Mouse (Mus musculus) hindbrain, embryonic 10.5 days (tissue): Measurements from ENCODE around the gene Ppm1l. TPM values are rescaled to one million over a fixed set of nuclear protein-coding genes. Genes with fewer than 3 reads are reported as not detected.

ENCODE experiments used
- DNase-seq: peaks from one replicate; pipeline ENCODE4 v3.0.0-alpha.2; 2017; ENCODE audit warnings: low spot score
- H3K27ac ChIP-seq: fragments of 300-500 bp; sonication (generic); 2 replicates; pipeline ENCODE4 v1.5.1; 2016; ENCODE audit warnings: mild to moderate bottlenecking, moderate library complexity
- H3K27me3 ChIP-seq: fragments of 300-500 bp; sonication (generic); 2 replicates; pipeline ENCODE4 v1.6.1; 2016; ENCODE audit warnings: mild to moderate bottlenecking; ENCODE audit not compliant: poor library complexity, insufficient read depth, severe bottlenecking
- H3K36me3 ChIP-seq: fragments of 300-500 bp; sonication (generic); 2 replicates; pipeline ENCODE4 v1.6.1; 2016; ENCODE audit warnings: mild to moderate bottlenecking, moderate library complexity
- H3K4me1 ChIP-seq: fragments of 300-500 bp; sonication (generic); replicated peaks from 2 replicates; pipeline ENCODE4 v1.6.1; 2016; ENCODE audit warnings: mild to moderate bottlenecking
- H3K4me3 ChIP-seq: fragments of 300-500 bp; sonication (generic); 2 replicates; pipeline ENCODE4 v1.5.1; 2016; ENCODE audit warnings: mild to moderate bottlenecking, moderate library complexity
- H3K9me3 ChIP-seq: fragments of 300-500 bp; sonication (generic); 2 replicates; pipeline ENCODE4 v1.6.1; 2016; ENCODE audit warnings: mild to moderate bottlenecking, moderate library complexity
- WGBS: fragments of 180-500 bp; shearing (Covaris S2); methylation state at CpG from one replicate; pipeline ENCODE4 v1.1.7; 2016; 5-methylcytosine and 5-hydroxymethylcytosine counted together
- polyA plus RNA-seq: library from polyadenylated mRNA; unstranded; fragments of >200 nt; fragmentation: Nextera tagmentation; extraction: Ambion mirVana; gene quantifications from 2 replicates; pipeline ENCODE4 v1.2.1, GENCODE M21; 2016

Gene Ppm1l
- polyA plus RNA-seq, 1 experiment from 2014 or later, result 17.3 TPM

DNA sequence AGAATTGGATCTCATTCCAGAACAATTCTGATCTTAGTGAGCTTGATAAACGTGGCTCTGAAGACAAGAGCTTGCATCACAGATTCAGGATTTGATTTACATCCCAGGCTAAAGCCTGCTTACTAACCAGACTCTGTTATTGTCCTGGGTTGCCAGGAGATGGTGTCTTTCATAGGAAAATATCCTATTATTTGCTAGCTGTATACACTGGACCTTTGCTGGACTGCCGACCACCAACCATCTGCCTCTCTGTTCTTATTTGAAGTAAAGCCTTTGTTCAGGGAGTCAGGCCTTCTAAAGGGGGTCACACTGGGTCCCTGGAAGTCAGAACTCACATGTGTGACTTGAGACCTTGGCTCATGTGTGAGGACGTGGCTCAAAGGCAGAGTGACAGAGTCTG, 111.6 kb downstream of the Ppm1l start:
- Histone ChIP-seq H3K36me3 (no peaks in the 10 kb centered on the region), H3K4me1 (peaks cover 34% of the 10 kb centered on the region), H3K4me3 (no peak overlapping the region), H3K27me3 (no peaks in the 10 kb centered on the region), H3K9me3 (no peaks in the 10 kb centered on the region), H3K27ac (0 out of 2 replicates have a peak overlapping the region, but pooled peaks have one; percentile 36)
- DNase-seq, result peak; percentile 38
- 28% methylated on average over 3 of the region's 3 CpGs for WGBS

DNA sequence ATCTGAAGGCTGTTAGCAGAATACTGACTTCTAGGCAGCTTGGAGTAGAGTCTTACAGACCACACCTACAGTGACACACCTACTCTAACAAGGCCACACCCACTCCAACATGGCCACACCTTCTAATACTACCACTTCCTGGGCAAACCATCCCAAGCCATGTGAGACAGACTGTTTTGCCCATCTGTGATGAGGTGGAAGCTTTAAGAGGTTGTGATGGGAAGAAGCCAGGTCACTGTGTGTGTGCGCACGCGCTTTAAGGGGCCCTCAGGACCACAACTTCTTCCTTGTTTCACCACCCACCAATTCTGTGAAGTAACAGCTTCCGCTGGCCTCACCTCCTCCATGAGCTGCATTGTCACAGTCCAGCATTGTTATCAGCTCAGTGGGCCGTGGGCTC, 112.7 kb downstream of the Ppm1l start:
- DNase-seq, result no peak
- WGBS, result 88% methylated on average over 5 of the region's 5 CpGs
- Histone ChIP-seq H3K9me3 (no peaks in the 10 kb centered on the region), H3K4me3 (no peak overlapping the region), H3K27ac (peak overlapping the region; percentile 20), H3K4me1 (peaks cover 42% of the 10 kb centered on the region), H3K27me3 (no peaks in the 10 kb centered on the region), H3K36me3 (no peaks in the 10 kb centered on the region)

DNA sequence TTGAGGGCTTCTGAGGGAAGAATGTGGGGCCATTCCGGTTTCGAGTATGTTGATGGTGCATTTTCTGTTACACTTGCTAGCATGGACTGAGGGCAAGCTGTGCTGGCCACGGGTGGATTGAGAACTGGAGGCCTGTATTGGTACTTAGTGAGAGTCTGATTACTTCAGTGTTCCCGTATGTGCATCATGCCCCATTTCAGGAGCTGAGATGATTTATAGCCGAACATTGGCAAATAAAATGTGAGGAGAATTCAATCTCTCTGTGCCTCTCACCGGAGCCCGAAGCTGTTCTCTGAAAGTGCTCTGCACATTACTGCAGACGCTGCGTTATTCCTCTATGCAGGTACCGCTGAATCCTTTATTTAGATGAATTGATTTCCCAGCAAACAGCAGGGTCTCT, 116.9 kb downstream of the Ppm1l start:
- Histone ChIP-seq H3K4me3 (no peak overlapping the region), H3K4me1 (peaks cover 31% of the 10 kb centered on the region), H3K27me3 (no peaks in the 10 kb centered on the region), H3K36me3 (no peaks in the 10 kb centered on the region), H3K9me3 (no peaks in the 10 kb centered on the region), H3K27ac (no peak overlapping the region)
- no peak for DNase-seq
- 93% methylated on average over 10 of the region's 10 CpGs for WGBS

DNA sequence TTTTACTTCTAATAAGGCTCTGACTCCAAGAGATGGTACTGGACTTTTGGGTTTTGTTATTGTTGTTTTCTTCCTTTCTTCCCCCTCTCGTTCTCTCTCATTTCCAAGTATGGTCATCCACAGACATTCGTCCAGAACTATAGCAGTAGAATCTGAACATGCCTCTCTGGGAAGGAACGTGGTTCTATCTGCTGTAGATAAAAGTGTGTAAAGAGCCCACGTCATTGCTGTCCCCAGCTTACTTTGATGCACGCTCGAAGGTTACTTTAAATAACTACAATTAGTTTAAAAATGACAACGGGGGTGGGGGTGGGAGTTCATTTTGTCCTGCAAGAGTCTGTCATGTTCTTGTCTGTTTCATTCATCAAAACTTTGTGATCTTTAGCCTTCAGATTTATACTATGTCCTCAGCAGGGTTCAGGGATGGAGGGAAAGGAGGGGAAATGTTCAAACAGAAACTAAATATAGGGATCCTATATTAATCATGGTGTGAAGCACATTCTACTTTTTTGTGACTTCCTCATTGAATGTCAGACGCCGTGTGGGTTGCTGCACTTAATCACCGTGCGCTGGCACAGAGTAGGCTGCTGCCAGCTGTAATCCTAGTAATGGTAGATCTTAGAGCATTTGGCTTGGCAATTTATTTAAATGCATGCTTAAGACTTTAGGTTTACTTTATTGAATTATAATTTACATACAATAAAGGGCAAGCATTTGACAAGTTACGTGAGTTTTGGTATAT, 122.3 kb downstream of the Ppm1l start:
- no peak overlapping the region for H3K27ac ChIP-seq
- H3K36me3 ChIP-seq, result no peaks in the 10 kb centered on the region
- H3K4me3 ChIP-seq, result no peak overlapping the region
- WGBS, result 87% methylated on average over 12 of the region's 12 CpGs
- no peaks in the 10 kb centered on the region for H3K27me3 ChIP-seq
- peaks cover 22% of the 10 kb centered on the region for H3K4me1 ChIP-seq
- DNase-seq, result no peak
- no peaks in the 10 kb centered on the region for H3K9me3 ChIP-seq

DNA sequence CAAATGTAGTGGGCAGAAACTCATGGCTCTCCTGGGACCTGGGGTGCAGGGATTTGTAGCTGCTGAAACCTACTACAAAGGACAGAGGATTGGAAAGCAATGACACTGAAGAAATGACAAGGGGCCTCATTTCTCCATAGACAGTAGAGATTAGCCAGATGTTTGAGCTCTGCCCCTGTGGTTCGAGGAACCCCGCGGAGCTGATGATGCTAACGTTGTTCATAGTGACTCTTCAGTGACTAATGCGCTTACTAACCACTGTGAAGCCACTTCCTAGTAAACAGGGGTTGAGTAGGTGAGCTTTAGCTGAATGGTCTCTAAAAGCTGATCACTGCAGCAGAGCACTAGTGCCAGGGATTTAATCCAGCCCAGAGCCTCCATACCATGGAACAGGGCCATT, 124.1 kb downstream of the Ppm1l start:
- Histone ChIP-seq H3K36me3 (no peaks in the 10 kb centered on the region), H3K9me3 (no peaks in the 10 kb centered on the region), H3K4me1 (peaks cover 13% of the 10 kb centered on the region; the same call in 1 of the 2 replicates), H3K27me3 (no peaks in the 10 kb centered on the region), H3K4me3 (no peak overlapping the region), H3K27ac (no peak overlapping the region)
- 63% methylated on average over 5 of the region's 5 CpGs for WGBS
- DNase-seq, result no peak

DNA sequence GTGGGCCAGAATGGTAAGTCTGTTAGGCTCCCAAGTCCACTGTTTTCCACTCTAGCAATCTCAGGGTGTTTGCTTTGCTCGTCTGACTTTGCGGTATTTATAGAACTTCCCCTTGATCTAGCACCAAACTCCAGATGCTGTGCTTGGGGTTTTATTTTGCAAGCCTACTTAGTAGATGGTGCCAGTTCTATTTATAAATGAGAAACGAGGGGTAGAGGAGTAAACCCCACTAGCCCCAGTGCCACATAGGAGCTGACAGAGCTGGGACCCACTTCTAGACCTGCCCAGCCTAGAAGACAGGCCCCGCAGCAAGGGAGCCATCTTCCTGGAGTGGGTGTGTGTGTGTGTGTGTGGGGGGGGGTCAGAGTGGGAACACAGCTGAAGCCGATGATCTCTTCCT, 130.3 kb downstream of the Ppm1l start:
- H3K4me1 ChIP-seq, result no peaks in the 10 kb centered on the region
- H3K36me3 ChIP-seq, result no peaks in the 10 kb centered on the region
- no peaks in the 10 kb centered on the region for H3K27me3 ChIP-seq
- H3K9me3 ChIP-seq, result no peaks in the 10 kb centered on the region
- 87% methylated on average over 5 of the region's 5 CpGs for WGBS
- H3K27ac ChIP-seq, result no peak overlapping the region
- DNase-seq, result no peak
- H3K4me3 ChIP-seq, result no peak overlapping the region

DNA sequence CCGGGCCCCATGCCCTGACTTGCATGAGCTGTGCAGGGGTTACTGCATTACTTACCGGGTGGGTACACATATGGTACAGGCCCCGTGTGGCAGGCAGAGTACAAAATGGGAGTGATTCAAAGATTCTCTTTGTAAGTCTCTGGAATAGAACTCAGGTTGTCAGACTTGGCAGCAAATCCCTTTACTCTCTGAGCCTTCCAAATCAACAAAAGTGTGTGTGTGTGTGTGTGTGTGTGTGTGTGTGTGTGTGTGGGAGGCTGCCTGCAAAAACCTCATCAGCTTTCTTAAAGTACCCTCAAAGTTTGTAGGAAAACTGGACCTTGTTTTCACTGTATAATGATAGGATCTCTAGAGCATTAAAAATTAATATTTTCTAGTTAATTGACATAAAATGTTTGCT, 132.4 kb downstream of the Ppm1l start:
- 85% methylated on average over 3 of the region's 3 CpGs for WGBS
- no peaks in the 10 kb centered on the region for H3K4me1 ChIP-seq
- no peak overlapping the region for H3K27ac ChIP-seq
- H3K36me3 ChIP-seq, result no peaks in the 10 kb centered on the region
- DNase-seq, result no peak
- no peaks in the 10 kb centered on the region for H3K9me3 ChIP-seq
- H3K4me3 ChIP-seq, result no peak overlapping the region
- H3K27me3 ChIP-seq, result no peaks in the 10 kb centered on the region

DNA sequence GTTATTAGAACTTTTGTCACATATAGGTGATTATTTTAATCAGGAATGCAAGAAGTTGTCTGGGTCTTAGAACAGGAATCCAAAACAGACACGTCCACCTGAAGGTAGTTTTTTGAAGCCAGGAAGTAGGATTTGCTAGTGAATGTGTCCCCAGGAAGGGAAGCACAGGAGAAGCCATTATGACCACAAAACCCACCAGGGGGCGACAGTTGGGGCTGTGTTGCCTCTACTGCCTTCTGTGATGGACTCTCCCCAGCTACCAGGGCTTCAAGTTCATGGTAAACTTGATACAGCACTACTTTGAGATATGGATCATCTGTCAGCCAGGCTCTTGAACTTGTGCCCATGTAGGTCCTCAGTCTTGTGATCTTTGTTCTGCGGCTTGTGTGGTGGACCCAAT, 137.7 kb downstream of the Ppm1l start:
- 76% methylated on average over 3 of the region's 3 CpGs for WGBS
- no peaks in the 10 kb centered on the region for H3K4me1 ChIP-seq

DNA sequence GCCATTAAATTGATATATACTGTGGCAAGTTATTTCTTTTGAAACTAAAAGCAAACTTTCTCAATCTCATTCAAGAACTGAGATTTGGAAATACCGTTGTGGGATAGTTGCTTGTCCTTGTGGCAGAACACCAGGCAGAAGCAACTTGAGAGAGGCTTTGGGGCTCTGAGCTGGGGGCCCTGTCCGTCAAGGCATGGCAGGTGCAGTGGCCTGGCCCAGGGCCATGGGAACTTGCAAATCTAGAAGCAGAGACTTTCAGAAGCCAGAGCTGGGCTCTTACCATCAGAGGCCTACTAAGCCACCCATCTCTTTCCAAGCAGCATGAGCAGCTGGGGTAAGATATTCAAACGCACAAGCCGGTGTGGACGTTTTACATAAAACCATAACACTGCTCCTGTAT, 139.4 kb downstream of the Ppm1l start:
- Histone ChIP-seq H3K4me1 (no peaks in the 10 kb centered on the region), H3K4me3 (no peak overlapping the region), H3K27me3 (no peaks in the 10 kb centered on the region), H3K36me3 (no peaks in the 10 kb centered on the region), H3K27ac (no peak overlapping the region), H3K9me3 (no peaks in the 10 kb centered on the region)
- no peak for DNase-seq
- WGBS, result 95% methylated on average over 5 of the region's 5 CpGs

More for the DNA sequence above, 137.7 kb downstream of the Ppm1l start:
- no peak for DNase-seq
- Histone ChIP-seq H3K36me3 (no peaks in the 10 kb centered on the region), H3K9me3 (no peaks in the 10 kb centered on the region), H3K27ac (no peak overlapping the region), H3K4me3 (no peak overlapping the region), H3K27me3 (no peaks in the 10 kb centered on the region)

DNA sequence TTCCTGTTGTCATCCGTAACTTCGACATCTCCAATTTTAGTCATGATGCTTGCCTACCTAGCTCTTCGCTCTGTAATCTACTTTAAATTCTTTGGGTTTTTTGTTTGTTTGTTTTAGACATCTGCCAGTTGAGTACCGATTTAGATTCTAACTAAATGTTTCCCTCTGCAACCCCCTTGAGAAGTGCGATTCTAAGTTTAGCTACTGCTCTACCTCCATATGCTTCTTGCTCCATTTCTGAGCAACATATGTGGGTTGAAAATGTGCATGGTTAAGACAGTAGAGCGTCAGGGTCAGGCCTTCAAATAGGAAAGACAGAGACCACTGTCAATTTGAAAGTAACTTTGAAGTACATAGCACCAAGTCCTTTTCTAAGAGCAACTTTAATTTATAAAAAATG, 142.1 kb downstream of the Ppm1l start:
- no peak overlapping the region for H3K4me3 ChIP-seq
- WGBS, result 90% methylated on average over 6 of the region's 6 CpGs
- no peaks in the 10 kb centered on the region for H3K9me3 ChIP-seq
- H3K36me3 ChIP-seq, result no peaks in the 10 kb centered on the region
- no peaks in the 10 kb centered on the region for H3K27me3 ChIP-seq
- no peak for DNase-seq
- H3K4me1 ChIP-seq, result no peaks in the 10 kb centered on the region
- no peak overlapping the region for H3K27ac ChIP-seq

DNA sequence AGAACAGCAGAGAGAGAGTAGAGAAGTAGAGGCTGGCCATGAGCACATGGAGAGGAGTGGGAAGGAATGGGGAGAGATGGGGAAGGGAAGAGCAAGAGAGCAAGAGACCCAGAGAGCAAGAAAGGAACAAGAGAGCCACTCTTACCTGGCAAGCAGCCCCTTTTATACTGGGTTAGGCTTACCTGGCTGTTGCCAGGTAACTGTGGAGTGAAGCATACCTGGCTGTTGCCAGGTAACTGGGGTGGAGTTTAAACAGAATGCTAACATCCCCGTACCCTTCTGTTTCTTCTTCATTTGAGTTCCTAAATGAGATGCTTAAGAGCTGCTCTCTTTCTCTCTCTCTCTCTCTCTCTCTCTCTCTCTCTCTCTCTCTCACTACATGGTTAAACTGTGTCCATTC, 145.3 kb downstream of the Ppm1l start:
- 66% methylated on average over 1 of the region's 1 CpGs for WGBS
- no peak for DNase-seq
- no peak overlapping the region for H3K4me3 ChIP-seq
- H3K36me3 ChIP-seq, result no peaks in the 10 kb centered on the region
- no peaks in the 10 kb centered on the region for H3K9me3 ChIP-seq
- no peaks in the 10 kb centered on the region for H3K4me1 ChIP-seq
- no peaks in the 10 kb centered on the region for H3K27me3 ChIP-seq
- no peak overlapping the region for H3K27ac ChIP-seq

DNA sequence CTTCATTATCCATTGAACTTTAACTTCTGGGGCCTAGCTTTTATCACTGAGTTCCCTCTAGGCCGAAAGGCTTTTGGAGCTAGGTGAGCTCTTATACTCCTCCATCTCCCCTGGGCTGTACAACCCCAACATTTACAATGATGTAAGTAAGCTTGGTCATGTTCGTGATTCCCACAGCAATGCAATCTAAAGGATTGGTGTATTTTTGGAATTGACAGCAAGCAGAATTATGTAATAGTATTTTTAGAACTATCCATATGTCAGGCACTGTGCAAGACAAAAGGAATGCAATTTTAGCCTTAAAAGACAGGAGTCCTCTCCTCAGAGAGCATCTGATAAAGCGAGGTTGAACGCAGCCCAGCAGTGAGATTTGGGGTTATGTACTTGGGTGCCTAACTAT, 149.1 kb downstream of the Ppm1l start:
- WGBS, result 96% methylated on average over 4 of the region's 4 CpGs
- no peak overlapping the region for H3K4me3 ChIP-seq
- H3K27me3 ChIP-seq, result no peaks in the 10 kb centered on the region
- H3K27ac ChIP-seq, result no peak overlapping the region
- H3K9me3 ChIP-seq, result no peaks in the 10 kb centered on the region
- no peak for DNase-seq
- peaks cover 31% of the 10 kb centered on the region for H3K4me1 ChIP-seq
- no peaks in the 10 kb centered on the region for H3K36me3 ChIP-seq

DNA sequence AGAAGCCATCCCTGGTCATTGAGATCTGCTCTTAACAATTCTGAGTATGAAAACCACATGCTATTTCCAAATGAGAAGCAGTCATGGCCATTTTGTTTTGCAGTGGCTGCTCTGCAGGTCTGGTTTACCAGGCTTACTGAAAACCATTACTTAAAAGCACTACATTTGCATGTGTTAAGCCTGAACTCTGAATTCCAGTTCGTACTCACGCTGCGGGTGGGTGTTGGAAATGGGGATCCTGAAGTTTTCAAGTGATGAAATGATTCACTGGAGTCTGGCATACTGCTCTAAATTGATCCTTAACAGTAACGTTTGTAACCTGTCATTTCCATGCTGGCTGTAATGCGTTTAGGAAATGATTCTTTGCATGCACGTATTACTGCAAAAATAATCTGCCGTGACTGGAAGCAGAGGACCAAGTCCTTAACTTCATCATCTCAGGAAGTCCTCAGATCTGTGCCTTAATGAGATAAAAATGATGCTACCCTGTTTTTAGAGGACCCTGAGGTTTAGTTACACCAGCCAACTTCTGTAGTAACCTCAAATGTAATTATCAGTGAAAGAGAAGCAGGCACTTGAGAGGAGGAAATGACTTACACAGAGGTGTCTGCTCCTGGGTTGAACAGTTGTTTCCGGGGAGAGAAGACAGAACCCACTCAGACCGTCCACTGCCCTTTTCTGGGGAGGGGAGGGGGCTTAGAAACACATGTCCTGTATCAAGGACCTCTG, 151.8 kb downstream of the Ppm1l start:
- 55% methylated on average over 9 of the region's 9 CpGs for WGBS
- Histone ChIP-seq H3K27ac (no peak overlapping the region), H3K36me3 (no peaks in the 10 kb centered on the region), H3K4me3 (no peak overlapping the region), H3K9me3 (no peaks in the 10 kb centered on the region), H3K4me1 (peaks cover 32% of the 10 kb centered on the region), H3K27me3 (no peaks in the 10 kb centered on the region)
- no peak for DNase-seq
